ENCODE assay signal across 11 mouse cellular contexts in the genomic region with DNA sequence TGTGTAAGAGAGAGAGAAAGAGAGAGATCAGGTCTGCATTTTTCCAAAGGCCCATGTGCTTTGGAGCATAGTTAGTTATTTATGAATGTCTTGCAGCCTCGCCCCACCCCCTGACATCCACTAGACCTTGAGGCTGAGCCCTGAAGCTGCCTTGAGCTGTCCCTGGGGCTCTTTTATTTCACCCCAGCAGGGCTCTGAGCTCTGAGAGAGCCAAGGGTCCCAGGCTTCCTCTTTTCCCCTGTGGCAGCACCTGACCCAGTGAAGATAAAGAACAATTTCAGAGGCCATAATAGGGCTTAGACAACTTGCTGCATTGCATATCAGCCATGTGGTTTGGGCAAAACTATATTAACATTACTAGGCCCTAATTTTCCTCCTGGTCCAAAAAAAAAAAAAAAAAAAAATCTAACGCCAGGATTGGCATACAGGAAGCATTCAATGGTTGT.
DNase-seq lines count a peak whose midpoint lies in the region; ATAC-seq and TF ChIP-seq lines count a peak whose summit lies in the region.
"Had no signal": no experiment of that assay in that cellular context is flagged by ENCODE, and none has a peak within 500 bp of the region (broad histone marks: within the 10 kb centered on the region; RNA-seq: fewer than 3 reads in every experiment).

No protein-coding gene starts in this region.

- no peak for ATAC-seq in forebrain, postnatal 0 days
- ATAC-seq in kidney, embryonic 15.5 days (replicated peaks; ENCODE audit: low FRiP score): no peak
- ATAC-seq: forebrain, embryonic 14.5 days had no signal

- TF ChIP-seq CTCF in forebrain, postnatal 0 days (IDR thresholded peaks at IDR 0.05; ENCODE audit: low read depth): no peak

- peak overlapping the region; percentile 76; the same call in 1 of the 2 replicates for H3K27ac ChIP-seq in forebrain, embryonic 10.5 days
- no peak overlapping the region for H3K27ac ChIP-seq in forebrain, postnatal 0 days (ENCODE audit: low read depth, low read length)
- peak overlapping the region; percentile 84 for H3K27ac ChIP-seq in kidney, embryonic 15.5 days

- no peak overlapping the region for H3K4me3 ChIP-seq in forebrain, embryonic 10.5 days
- no peak overlapping the region for H3K4me3 ChIP-seq in forebrain, postnatal 0 days (ENCODE audit: low read depth, low read length)
- H3K4me3 ChIP-seq in kidney, embryonic 15.5 days (replicated peaks): no peak overlapping the region
- H3K4me3 ChIP-seq: megakaryocyte, embryonic 14.5 days had no signal

- no peaks in the 10 kb centered on the region for H3K9me3 ChIP-seq in forebrain, embryonic 10.5 days
- H3K9me3 ChIP-seq in forebrain, postnatal 0 days (ENCODE audit: low read length): no peaks in the 10 kb centered on the region
- H3K9me3 ChIP-seq in kidney, embryonic 15.5 days (replicated peaks): no peaks in the 10 kb centered on the region
- H3K9me3 ChIP-seq: megakaryocyte, embryonic 14.5 days had no signal

- no peak for DNase-seq in forebrain, embryonic 10.5 days (ENCODE audit: extremely low spot score, low spot score)
- no peak for DNase-seq in forebrain, postnatal 0 days
- peak; percentile 50 for DNase-seq in ovary, postnatal 36 days (ENCODE audit: low spot score)
- no peak for DNase-seq in ovary, postnatal 10 days (ENCODE audit: low spot score)
- DNase-seq in yolk sac, embryonic 10.5 days (ENCODE audit: low spot score): peak; percentile 50
- no peak for DNase-seq in layer of hippocampus, adult 8-10 months (ENCODE audit: low spot score in 2 of 2)
- no peak for DNase-seq in cerebellum, postnatal 25 days

- peaks cover 87% of the 10 kb centered on the region for H3K36me3 ChIP-seq in forebrain, embryonic 10.5 days (replicated peaks)
- H3K36me3 ChIP-seq in forebrain, postnatal 0 days (ENCODE audit: insufficient read depth): no peaks in the 10 kb centered on the region
- H3K36me3 ChIP-seq in kidney, embryonic 15.5 days: peaks cover 56% of the 10 kb centered on the region

- H3K27me3 ChIP-seq in forebrain, embryonic 10.5 days (ENCODE audit: poor library complexity, severe bottlenecking): no peaks in the 10 kb centered on the region
- H3K27me3 ChIP-seq in forebrain, postnatal 0 days (ENCODE audit: insufficient read depth, low read length): no peaks in the 10 kb centered on the region
- H3K27me3 ChIP-seq in kidney, embryonic 15.5 days: no peaks in the 10 kb centered on the region
- H3K27me3 ChIP-seq: megakaryocyte, embryonic 14.5 days had no signal

- H3K4me1 ChIP-seq in forebrain, embryonic 10.5 days: peaks cover 65% of the 10 kb centered on the region
- H3K4me1 ChIP-seq in forebrain, postnatal 0 days (ENCODE audit: insufficient read depth): peaks cover 9% of the 10 kb centered on the region; the same call in 1 of the 2 replicates
- peaks cover 81% of the 10 kb centered on the region for H3K4me1 ChIP-seq in kidney, embryonic 15.5 days

- 73% methylated on average over 2 of the region's 2 CpGs for WGBS in forebrain, embryonic 10.5 days
- 85% methylated on average over 2 of the region's 2 CpGs for WGBS in forebrain, postnatal 0 days
- WGBS in kidney, embryonic 15.5 days: 55% methylated on average over 2 of the region's 2 CpGs

- H3K4me2 ChIP-seq in forebrain, postnatal 0 days (ENCODE audit: low read depth): no peak overlapping the region
- H3K4me2 ChIP-seq in kidney, embryonic 15.5 days: no peak overlapping the region
- H3K4me2 ChIP-seq: heart, embryonic 11.5 days had no signal

- no peak overlapping the region for H3K9ac ChIP-seq in forebrain, postnatal 0 days
- 0 out of 2 replicates have a peak overlapping the region, but pooled peaks have one; percentile 18 for H3K9ac ChIP-seq in kidney, embryonic 15.5 days

Comparison
In these comparisons a context has a peak if more than half of its experiments do, and no peak if none do; other contexts are left out.
1. DNase-seq: peak in ovary, postnatal 36 days (single experiment) and yolk sac, embryonic 10.5 days (single experiment); none in forebrain, embryonic 10.5 days (single experiment), forebrain, postnatal 0 days (single experiment), ovary, postnatal 10 days (single experiment), layer of hippocampus, adult 8-10 months (0 of 2) and cerebellum, postnatal 25 days (0 of 2).